In the genomic region with DNA sequence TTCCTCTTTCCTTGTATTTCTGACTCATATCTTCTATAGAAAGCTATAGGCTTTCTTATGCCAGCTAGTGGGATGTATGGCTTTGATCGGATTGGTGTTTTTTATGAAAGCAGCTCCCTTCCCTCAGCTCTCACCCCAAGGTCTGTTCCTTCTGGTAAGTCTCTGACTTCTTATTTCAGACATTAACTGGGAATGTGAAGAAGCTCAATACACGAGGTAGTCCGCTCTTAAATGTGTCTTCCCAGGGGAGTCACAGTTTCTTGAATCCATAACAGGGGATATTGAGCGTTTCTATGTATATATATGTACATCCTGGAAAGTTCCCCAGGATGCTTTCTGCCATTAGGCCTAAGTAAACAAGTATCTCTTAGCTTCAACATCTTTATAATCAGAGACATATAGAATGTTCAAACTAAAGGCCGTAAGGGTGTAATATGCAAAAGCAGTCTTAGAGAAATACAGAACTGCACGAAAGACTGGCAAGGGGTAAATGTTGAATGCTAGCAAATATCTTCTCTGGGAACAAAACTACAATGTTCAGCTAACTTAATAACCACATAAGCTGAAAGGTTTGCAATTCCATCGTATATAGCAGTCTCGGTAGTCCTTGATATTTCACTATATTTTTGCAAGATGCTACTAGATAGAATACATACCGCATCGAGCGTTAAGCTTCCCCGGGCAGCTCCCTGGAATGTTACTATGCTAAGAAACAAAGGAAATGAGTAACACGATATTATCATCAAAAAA, we compare ENCODE assay signal across 7 mouse cellular contexts. TPM values are rescaled to one million over a fixed set of nuclear protein-coding genes. Genes with fewer than 3 reads are reported as not detected.
A peak's percentile ranks its signal among the peaks of the same experiment; 100 is the strongest.
DNase-seq lines count a peak whose midpoint lies in the region; ATAC-seq and TF ChIP-seq lines count a peak whose summit lies in the region.

No protein-coding gene starts in this region.

- ATAC-seq in erythroblast, adult 5-6 weeks (replicated peaks; ENCODE audit: low FRiP score, poor library complexity, severe bottlenecking): peak; percentile 9
- ATAC-seq in limb, embryonic 11.5 days (ENCODE audit: insufficient number of reproducible peaks, low FRiP score, low TSS enrichment, low read depth): no peak
- no peak; the same call in 1 of the 2 replicates for ATAC-seq in stomach, embryonic 15.5 days (ENCODE audit: insufficient read depth, low FRiP score, low read depth)

- H3K9me3 ChIP-seq in limb, embryonic 11.5 days (ENCODE audit: control insufficient read depth, low read length): no peaks in the 10 kb centered on the region
- no peaks in the 10 kb centered on the region for H3K9me3 ChIP-seq in stomach, embryonic 15.5 days

- H3K27ac ChIP-seq in testis, adult 2 months (ENCODE audit: control insufficient read depth, insufficient read depth, low read depth, low read length): no peak overlapping the region
- no peak overlapping the region for H3K27ac ChIP-seq in limb, embryonic 11.5 days (replicated peaks; ENCODE audit: low read depth, low read length)
- no peak overlapping the region; the same call in 1 of the 2 replicates for H3K27ac ChIP-seq in stomach, embryonic 15.5 days

- peak overlapping the region; percentile 43 for H3K4me2 ChIP-seq in limb, embryonic 11.5 days (ENCODE audit: low read depth, severe bottlenecking)
- H3K4me2 ChIP-seq in stomach, embryonic 15.5 days: peak overlapping the region; percentile 53

- DNase-seq in testis, postnatal 10 days (ENCODE audit: low spot score): no peak
- no peak for DNase-seq in limb, embryonic 11.5 days (ENCODE audit: low spot score)
- no peak for DNase-seq in right cerebral cortex, postnatal 36 days (ENCODE audit: low spot score in 2 of 2)
- no peak for DNase-seq in left cerebral cortex, postnatal 36 days (ENCODE audit: low spot score in 2 of 2)

- 61% methylated on average over 13 of the region's 13 CpGs for WGBS in limb, embryonic 11.5 days
- 32% methylated on average over 13 of the region's 13 CpGs for whole genome bisulfite sequencing in stomach, embryonic 15.5 days

- H3K27me3 ChIP-seq in testis, adult 2 months (ENCODE audit: control insufficient read depth, insufficient read depth, low read length): no peaks in the 10 kb centered on the region
- H3K27me3 ChIP-seq in limb, embryonic 11.5 days (ENCODE audit: control insufficient read depth, insufficient read depth, low read length): no peaks in the 10 kb centered on the region
- no peaks in the 10 kb centered on the region for H3K27me3 ChIP-seq in stomach, embryonic 15.5 days (replicated peaks)

- TF ChIP-seq POLR2A in testis, adult 2 months (IDR thresholded peaks at IDR 0.05; ENCODE audit: control insufficient read depth, low read depth, low read length): no peak

- peaks cover 5% of the 10 kb centered on the region; the same call in 1 of the 2 replicates for H3K4me1 ChIP-seq in testis, adult 2 months (ENCODE audit: control insufficient read depth, insufficient read depth, low read length)
- no peaks in the 10 kb centered on the region for H3K4me1 ChIP-seq in limb, embryonic 11.5 days (ENCODE audit: control insufficient read depth, insufficient read depth, low read length)
- H3K4me1 ChIP-seq in stomach, embryonic 15.5 days: no peaks in the 10 kb centered on the region

- peak overlapping the region; percentile 99 for H3K4me3 ChIP-seq in testis, adult 2 months (ENCODE audit: control insufficient read depth, low read depth, low read length)
- peak overlapping the region; percentile 60 for H3K4me3 ChIP-seq in limb, embryonic 11.5 days (ENCODE audit: low read depth, low read length)
- H3K4me3 ChIP-seq in stomach, embryonic 15.5 days (replicated peaks): peak overlapping the region; percentile 58

- no peaks in the 10 kb centered on the region for H3K36me3 ChIP-seq in testis, adult 2 months (ENCODE audit: control insufficient read depth, insufficient read depth, low read length)
- no peaks in the 10 kb centered on the region for H3K36me3 ChIP-seq in limb, embryonic 11.5 days (ENCODE audit: control insufficient read depth, insufficient read depth, low read length)
- no peaks in the 10 kb centered on the region for H3K36me3 ChIP-seq in stomach, embryonic 15.5 days

- H3K9ac ChIP-seq in limb, embryonic 11.5 days (ENCODE audit: low read length): peak overlapping the region; percentile 49
- peak overlapping the region; percentile 14; the same call in 1 of the 2 replicates for H3K9ac ChIP-seq in stomach, embryonic 15.5 days

- intact Hi-C loops in left cerebral cortex, postnatal 36 days (cut with DNase I): no loop called here

- TF ChIP-seq CTCF in testis, adult 2 months (IDR thresholded peaks at IDR 0.05; ENCODE audit: control insufficient read depth, insufficient read depth, insufficient replicate concordance, low read depth, low read length): no peak

RNA-seq across cellular contexts. Expression of a gene that starts 0.8 kb away (rescaled TPM):
- 0.43 and 0.81 TPM in 2 replicates for polyA plus RNA-seq in testis, adult 2 months (2012; rRNA removed)
- 2.3 and 14.6 TPM in 2 replicates for total RNA-seq in erythroblast, adult 5-6 weeks (2015; ENCODE audit: low replicate concordance)
- total RNA-seq in erythroblast, adult 5-6 weeks (2017; ENCODE audit: low replicate concordance): 9.0 and 11.3 TPM in 2 replicates
- 1.5 and 1.8 TPM in 2 replicates for polyA plus RNA-seq in limb, embryonic 11.5 days (2014; fragmentation: Nextera tagmentation; extraction: Ambion mirVana)
- 1.4 and 1.7 TPM in 2 replicates for polyA plus RNA-seq in stomach, embryonic 15.5 days (2015; fragmentation: Nextera tagmentation; extraction: Ambion mirVana)
- 1 to 10 TPM; 1.3 to 1.5 TPM for total RNA-seq in left cerebral cortex, postnatal 36 days (2021)
